Mouse (Mus musculus) ES-E14 (cell line): ENCODE measurements around the gene Smarcal1.

ENCODE experiments used
- CHD2 ChIP-seq: IDR thresholded peaks from 2 replicates; pipeline ENCODE4 v1.6.1; 2014; ENCODE audit warnings: mild to moderate bottlenecking, low read depth, low read length, inconsistent platforms
- HCFC1 ChIP-seq: IDR thresholded peaks from 2 replicates; pipeline ENCODE4 v1.6.1; 2012; ENCODE audit warnings: low read length, inconsistent platforms, borderline replicate concordance; ENCODE audit not compliant: insufficient read depth
- ZC3H11A ChIP-seq: IDR thresholded peaks from 2 replicates; pipeline ENCODE4 v1.6.1; 2012; ENCODE audit warnings: low read depth, mild to moderate bottlenecking, inconsistent platforms, low read length, borderline replicate concordance
- ZNF384 ChIP-seq: IDR thresholded peaks from 2 replicates; pipeline ENCODE4 v1.6.1; 2012; ENCODE audit warnings: low read depth, low read length, inconsistent platforms

GRCm38 (mm10) chr1:72538266-72538665 is 44.8 kb upstream of the Smarcal1 start:
- TF ChIP-seq HCFC1 (no peak), ZC3H11A (no peak), CHD2 (no peak), ZNF384 (no peak)
